Mouse (Mus musculus): Measurements from ENCODE around the gene Cabp4.

- TF ChIP-seq GATA1 (IDR thresholded peaks at IDR 0.05; ENCODE audit: borderline replicate concordance, low read length) (no peak), FLI1 (IDR thresholded peaks at IDR 0.05; ENCODE audit: low read length) (no peak)
Observed at GRCm38 (mm10) chr19:4112063-4112960, 31.5 kb downstream of the Cabp4 start.
